Mouse (Mus musculus): ENCODE data around the gene Napepld. TPM values are rescaled to one million over a fixed set of nuclear protein-coding genes. Genes with fewer than 3 reads are reported as not detected.
"Not testable (repeated sequence)": the region's sequence is repeated elsewhere in the genome, so short reads cannot be mapped to it uniquely, and the experiment has no call there.

Napepld gene
- total and polyA plus RNA-seq, 2 experiments from 2014 or later, result 1.5 to 3.9 TPM

- Histone ChIP-seq H3K9ac (replicated peaks; ENCODE audit: low read length) (no peak overlapping the region), H3K27ac (no peak overlapping the region), H3K27me3 (ENCODE audit: insufficient read depth, low read length) (no peaks in the 10 kb centered on the region), H3K4me3 (ENCODE audit: low read length) (no peak overlapping the region), H3K4me2 (ENCODE audit: low read depth, low read length) (no peak overlapping the region), H3K36me3 (ENCODE audit: insufficient read depth, low read length) (no peaks in the 10 kb centered on the region), H3K4me1 (ENCODE audit: insufficient read depth, low read length) (peaks cover 5% of the 10 kb centered on the region; the same call in 1 of the 2 replicates), H3K9me3 (ENCODE audit: low read length) (no peaks in the 10 kb centered on the region)
- 61% methylated on average over 13 of the region's 13 CpGs for WGBS
- ATAC-seq (no peak), DNase-seq (ENCODE audit: low spot score) (peak; percentile 10)
- TF ChIP-seq CTCF (IDR thresholded peaks at IDR 0.05; ENCODE audit: low read depth), result no peak
Measured at GRCm38 (mm10) chr5:21712127-21712715, 11.0 kb upstream of the Napepld start.

- not testable (repeated sequence) for DNase-seq (ENCODE audit: low spot score)
- 81% methylated on average over 8 of the region's 8 CpGs for WGBS
Measured at GRCm38 (mm10) chr5:21708011-21708410, 6.8 kb upstream of the Napepld start.

GRCm38 (mm10) chr5:21706546-21706945 lies 5.3 kb upstream of the Napepld start:
- 90% methylated on average over 4 of the region's 4 CpGs for WGBS
- Histone ChIP-seq H3K9ac (replicated peaks; ENCODE audit: low read length) (no peak overlapping the region), H3K27ac (no peak overlapping the region), H3K4me2 (ENCODE audit: low read depth, low read length) (no peak overlapping the region), H3K9me3 (ENCODE audit: low read length) (no peaks in the 10 kb centered on the region), H3K36me3 (ENCODE audit: insufficient read depth, low read length) (no peaks in the 10 kb centered on the region), H3K4me1 (ENCODE audit: insufficient read depth, low read length) (no peaks in the 10 kb centered on the region), H3K27me3 (ENCODE audit: insufficient read depth, low read length) (no peaks in the 10 kb centered on the region), H3K4me3 (ENCODE audit: low read length) (no peak overlapping the region)
- no peak for TF ChIP-seq CTCF (IDR thresholded peaks at IDR 0.05; ENCODE audit: low read depth)
- peak; percentile 8 for DNase-seq (ENCODE audit: low spot score)
- ATAC-seq, result no peak

More at GRCm38 (mm10) chr5:21708011-21708410, 6.8 kb upstream of the Napepld start:
- H3K4me1 ChIP-seq (ENCODE audit: insufficient read depth, low read length); H3K4me3 ChIP-seq (ENCODE audit: low read length); H3K36me3 ChIP-seq (ENCODE audit: insufficient read depth, low read length); ATAC-seq; H3K27me3 ChIP-seq (ENCODE audit: insufficient read depth, low read length); H3K9ac ChIP-seq (replicated peaks; ENCODE audit: low read length); H3K9me3 ChIP-seq (ENCODE audit: low read length); H3K4me2 ChIP-seq (ENCODE audit: low read depth, low read length); H3K27ac ChIP-seq: not testable (repeated sequence)

- no peak overlapping the region for H3K27ac ChIP-seq
- H3K4me1 ChIP-seq (ENCODE audit: insufficient read depth, low read length), result no peaks in the 10 kb centered on the region
- no peak for ATAC-seq
- 87% methylated on average over 3 of the region's 3 CpGs for WGBS
- H3K36me3 ChIP-seq (ENCODE audit: insufficient read depth, low read length), result no peaks in the 10 kb centered on the region
- H3K9me3 ChIP-seq (ENCODE audit: low read length), result no peaks in the 10 kb centered on the region
- no peak overlapping the region for H3K4me2 ChIP-seq (ENCODE audit: low read depth, low read length)
- DNase-seq (ENCODE audit: low spot score), result no peak
- H3K27me3 ChIP-seq (ENCODE audit: insufficient read depth, low read length), result no peaks in the 10 kb centered on the region
- H3K4me3 ChIP-seq (ENCODE audit: low read length), result no peak overlapping the region
- no peak for TF ChIP-seq CTCF (IDR thresholded peaks at IDR 0.05; ENCODE audit: low read depth)
- H3K9ac ChIP-seq (replicated peaks; ENCODE audit: low read length), result no peak overlapping the region
Measured at GRCm38 (mm10) chr5:21703708-21704107, 2.5 kb upstream of the Napepld start.

GRCm38 (mm10) chr5:21702873-21703475 lies 1.8 kb upstream of the Napepld start:
- TF ChIP-seq CTCF (IDR thresholded peaks at IDR 0.05; ENCODE audit: low read depth), result no peak
- Histone ChIP-seq H3K4me3 (ENCODE audit: low read length) (no peak overlapping the region), H3K4me1 (ENCODE audit: insufficient read depth, low read length) (no peaks in the 10 kb centered on the region), H3K27me3 (ENCODE audit: insufficient read depth, low read length) (no peaks in the 10 kb centered on the region), H3K4me2 (ENCODE audit: low read depth, low read length) (no peak overlapping the region), H3K27ac (no peak overlapping the region), H3K36me3 (ENCODE audit: insufficient read depth, low read length) (no peaks in the 10 kb centered on the region), H3K9ac (replicated peaks; ENCODE audit: low read length) (no peak overlapping the region), H3K9me3 (ENCODE audit: low read length) (no peaks in the 10 kb centered on the region)
- ATAC-seq (no peak), DNase-seq (ENCODE audit: low spot score) (no peak)
- 82% methylated on average over 6 of the region's 6 CpGs for WGBS

- Histone ChIP-seq H3K9me3 (ENCODE audit: low read length) (no peaks in the 10 kb centered on the region), H3K4me3 (ENCODE audit: low read length) (peak overlapping the region; percentile 51), H3K4me2 (ENCODE audit: low read depth, low read length) (peak overlapping the region; percentile 70), H3K4me1 (ENCODE audit: insufficient read depth, low read length) (no peaks in the 10 kb centered on the region), H3K27me3 (ENCODE audit: insufficient read depth, low read length) (no peaks in the 10 kb centered on the region), H3K9ac (replicated peaks; ENCODE audit: low read length) (peak overlapping the region; percentile 64), H3K36me3 (ENCODE audit: insufficient read depth, low read length) (no peaks in the 10 kb centered on the region), H3K27ac (peak overlapping the region; percentile 92)
- WGBS, result 44% methylated on average over 2 of the region's 2 CpGs
- TF ChIP-seq CTCF (IDR thresholded peaks at IDR 0.05; ENCODE audit: low read depth), result no peak
- ATAC-seq, result no peak
- no peak for DNase-seq (ENCODE audit: low spot score)
Measured at GRCm38 (mm10) chr5:21702009-21702364, 791 bp upstream of the Napepld start.

- no peaks in the 10 kb centered on the region for H3K4me1 ChIP-seq (ENCODE audit: insufficient read depth, low read length)
- H3K27ac ChIP-seq, result peak overlapping the region; percentile 92
- H3K36me3 ChIP-seq (ENCODE audit: insufficient read depth, low read length), result no peaks in the 10 kb centered on the region
- peak; percentile 10; the same call in 1 of the 2 replicates for TF ChIP-seq CTCF (IDR thresholded peaks at IDR 0.05; ENCODE audit: low read depth)
- H3K4me3 ChIP-seq (ENCODE audit: low read length), result peak overlapping the region; percentile 51
- DNase-seq (ENCODE audit: low spot score), result no peak
- peak overlapping the region; percentile 70 for H3K4me2 ChIP-seq (ENCODE audit: low read depth, low read length)
- peak overlapping the region; percentile 64 for H3K9ac ChIP-seq (replicated peaks; ENCODE audit: low read length)
- no peaks in the 10 kb centered on the region for H3K9me3 ChIP-seq (ENCODE audit: low read length)
- peak; percentile 77 for ATAC-seq
- H3K27me3 ChIP-seq (ENCODE audit: insufficient read depth, low read length), result no peaks in the 10 kb centered on the region
- under 1% methylated on average over 22 of the region's 22 CpGs for WGBS
Measured at GRCm38 (mm10) chr5:21700934-21701333, 262 bp downstream of the Napepld start.
